Mouse (Mus musculus) small intestine, adult 2 months (tissue): ENCODE measurements around the gene Rps6ka1. TPM values are rescaled to one million over a fixed set of nuclear protein-coding genes. Genes with fewer than 3 reads are reported as not detected.
A peak's percentile ranks its signal among the peaks of the same experiment; 100 is the strongest.

ENCODE experiments used
- H3K27ac ChIP-seq: fragments of 200-500 bp; 2 replicates; pipeline ENCODE4 v1.5.1; 2012; ENCODE audit warnings: low read depth, low read length, control low read depth, inconsistent platforms; ENCODE audit not compliant: insufficient read depth
- H3K27me3 ChIP-seq: fragments of 200-500 bp; 2 replicates; pipeline ENCODE4 v1.6.1; 2012; ENCODE audit warnings: mild to moderate bottlenecking, moderate library complexity, low read length, inconsistent platforms; ENCODE audit not compliant: control insufficient read depth, insufficient read depth
- H3K36me3 ChIP-seq: fragments of 200-500 bp; 2 replicates; pipeline ENCODE4 v1.6.1; 2012; ENCODE audit warnings: mild to moderate bottlenecking, low read length, control low read depth, inconsistent platforms; ENCODE audit not compliant: control insufficient read depth, insufficient read depth
- H3K4me1 ChIP-seq: fragments of 200-500 bp; 2 replicates; pipeline ENCODE4 v1.6.1; 2012; ENCODE audit warnings: low read length, inconsistent platforms, mixed read lengths; ENCODE audit not compliant: control insufficient read depth, insufficient read depth, insufficient read length
- H3K4me3 ChIP-seq: fragments of 200-500 bp; 2 replicates; pipeline ENCODE4 v1.5.1; 2012; ENCODE audit warnings: low read depth, mild to moderate bottlenecking, control low read depth, inconsistent platforms, low read length, moderate library complexity
- CTCF ChIP-seq: fragments of 200-500 bp; IDR thresholded peaks from 2 replicates; pipeline ENCODE4 v1.5.1; 2012; ENCODE audit warnings: low read depth, mild to moderate bottlenecking, control low read depth, inconsistent platforms, low read length, moderate library complexity, mixed read lengths; ENCODE audit not compliant: insufficient replicate concordance, insufficient read length; ENCODE audit errors: extremely low read depth
- POLR2A ChIP-seq: fragments of 200-500 bp; IDR thresholded peaks from 2 replicates; pipeline ENCODE4 v1.6.1; 2012; ENCODE audit warnings: low read depth, mild to moderate bottlenecking, control low read depth, inconsistent platforms, low read length, moderate library complexity
- WGBS: fragments of 180-500 bp; shearing (Covaris S2); methylation state at CpG from one replicate; pipeline ENCODE4 v1.1.7; 2018; 5-methylcytosine and 5-hydroxymethylcytosine counted together
- polyA plus RNA-seq: library from polyadenylated mRNA; depleted of rRNA; stranded (reverse); fragments of >200 nt; gene quantifications from 2 replicates; pipeline ENCODE4 v1.2.3, GENCODE M21; 2012

The Rps6ka1 gene
- polyA plus RNA-seq, 1 experiment: 220 TPM

DNA sequence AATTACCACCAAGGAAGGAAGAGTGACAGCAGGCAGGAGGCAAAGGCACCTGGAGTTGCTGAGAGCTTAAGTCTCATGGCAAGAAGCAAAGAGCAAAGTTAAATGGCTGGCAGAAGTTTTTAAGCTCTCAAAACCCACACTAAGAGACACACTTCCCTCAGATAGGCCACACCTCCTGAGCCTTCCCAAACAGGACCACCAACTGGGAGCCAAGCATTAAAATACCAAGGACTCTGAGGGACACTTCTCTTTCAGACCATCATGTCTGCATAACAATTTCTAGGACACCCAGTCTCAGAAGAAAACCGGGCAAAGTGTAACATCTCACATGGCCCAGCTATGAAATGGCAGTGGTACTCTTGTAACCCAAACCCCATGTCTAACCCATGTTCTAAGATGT lies 9.4 kb upstream of the Rps6ka1 start:
- TF ChIP-seq CTCF (no peak), POLR2A (no peak)
- peak overlapping the region; percentile 89 for H3K27ac ChIP-seq
- no peaks in the 10 kb centered on the region for H3K36me3 ChIP-seq
- 88% methylated on average over 1 of the region's 1 CpGs for WGBS
- no peaks in the 10 kb centered on the region for H3K27me3 ChIP-seq
- no peak overlapping the region for H3K4me3 ChIP-seq
- H3K4me1 ChIP-seq: peaks cover 31% of the 10 kb centered on the region

DNA sequence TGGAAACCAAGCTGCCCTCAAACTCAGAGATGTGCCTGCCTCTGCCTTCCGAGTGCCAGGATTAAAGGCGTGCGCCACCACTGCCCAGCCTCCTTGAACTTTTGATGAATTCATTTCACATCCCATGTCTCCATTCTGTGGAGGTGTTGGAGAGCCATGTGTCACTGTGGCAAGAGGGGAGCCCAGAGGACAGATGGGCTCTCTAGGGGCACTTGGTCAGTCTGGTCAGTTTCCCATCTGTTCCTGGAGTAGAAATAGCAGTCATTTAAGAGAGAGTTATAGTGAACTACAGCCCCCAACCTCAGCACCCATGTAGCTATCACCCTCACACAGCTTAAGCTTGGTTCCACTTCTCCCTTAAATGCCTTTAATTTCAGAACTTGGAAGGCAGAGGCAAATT lies 8.4 kb upstream of the Rps6ka1 start:
- 95% methylated on average over 3 of the region's 3 CpGs for WGBS

DNA sequence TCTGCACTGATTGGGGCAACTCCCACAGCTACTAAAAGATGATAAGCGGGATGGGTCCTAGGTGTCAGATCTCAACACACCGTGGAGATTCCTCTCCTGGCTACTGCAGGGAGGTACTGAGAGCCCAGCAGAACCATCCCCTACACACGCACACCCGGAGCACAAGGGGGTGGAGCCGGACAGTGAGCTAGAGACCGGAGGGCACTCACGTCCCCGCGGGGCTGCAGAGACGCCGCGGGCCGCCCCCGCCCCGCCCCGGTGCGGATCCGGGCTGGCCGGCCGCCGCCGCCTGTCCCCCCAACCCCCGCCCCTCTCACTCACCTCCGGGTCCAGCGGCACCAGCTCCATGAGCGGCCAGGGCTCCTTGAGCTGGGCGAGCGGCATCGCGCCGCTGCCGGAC lies 348 bp downstream of the Rps6ka1 start:
- under 1% methylated on average over 32 of the region's 32 CpGs for WGBS
- no peaks in the 10 kb centered on the region for H3K27me3 ChIP-seq
- peaks cover 3% of the 10 kb centered on the region; the same call in 1 of the 2 replicates for H3K36me3 ChIP-seq
- H3K4me3 ChIP-seq: peak overlapping the region; percentile 96
- peak; percentile 23; the same call in 1 of the 2 replicates for TF ChIP-seq POLR2A
- no peak for TF ChIP-seq CTCF
- H3K27ac ChIP-seq: peak overlapping the region; percentile 98
- peaks cover 22% of the 10 kb centered on the region for H3K4me1 ChIP-seq

More for the DNA sequence above, 8.4 kb upstream of the Rps6ka1 start:
- TF ChIP-seq CTCF: no peak
- H3K27me3 ChIP-seq: no peaks in the 10 kb centered on the region
- H3K36me3 ChIP-seq: no peaks in the 10 kb centered on the region
- peak overlapping the region; percentile 73 for H3K27ac ChIP-seq
- peaks cover 31% of the 10 kb centered on the region for H3K4me1 ChIP-seq
- no peak overlapping the region for H3K4me3 ChIP-seq

DNA sequence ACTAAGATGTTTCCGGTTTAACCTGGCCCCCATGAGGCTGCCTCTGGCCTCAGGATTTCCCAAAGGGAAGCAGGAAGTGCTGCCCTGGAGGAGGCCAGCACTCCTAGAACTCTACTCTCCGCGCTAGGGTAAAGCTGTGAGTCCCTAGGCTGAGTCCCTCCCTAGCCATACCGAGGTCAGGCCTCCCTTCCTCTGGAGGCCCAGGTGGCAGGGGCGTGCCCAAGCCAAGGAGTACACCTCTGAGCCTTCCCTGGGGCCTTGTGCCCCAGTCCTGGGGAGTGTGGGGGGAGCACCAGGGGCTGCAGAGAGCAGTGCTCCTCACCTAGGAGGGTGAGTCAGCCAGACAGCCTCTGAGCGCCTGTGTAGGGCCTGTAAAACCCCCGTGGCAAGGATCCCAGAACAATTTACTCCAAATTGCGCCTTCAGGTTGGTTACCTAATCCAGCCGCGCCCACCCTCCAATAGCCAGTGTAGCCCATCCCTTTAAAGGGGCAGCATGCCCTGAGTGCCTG lies 1.6 kb downstream of the Rps6ka1 start:
- Histone ChIP-seq H3K4me3 (peak overlapping the region; percentile 96), H3K36me3 (peaks cover 5% of the 10 kb centered on the region; the same call in 1 of the 2 replicates), H3K27ac (peak overlapping the region; percentile 98), H3K4me1 (peaks cover 33% of the 10 kb centered on the region), H3K27me3 (no peaks in the 10 kb centered on the region)
- WGBS: 17% methylated on average over 10 of the region's 10 CpGs
- TF ChIP-seq CTCF: no peak
- TF ChIP-seq POLR2A: peak; percentile 53

DNA sequence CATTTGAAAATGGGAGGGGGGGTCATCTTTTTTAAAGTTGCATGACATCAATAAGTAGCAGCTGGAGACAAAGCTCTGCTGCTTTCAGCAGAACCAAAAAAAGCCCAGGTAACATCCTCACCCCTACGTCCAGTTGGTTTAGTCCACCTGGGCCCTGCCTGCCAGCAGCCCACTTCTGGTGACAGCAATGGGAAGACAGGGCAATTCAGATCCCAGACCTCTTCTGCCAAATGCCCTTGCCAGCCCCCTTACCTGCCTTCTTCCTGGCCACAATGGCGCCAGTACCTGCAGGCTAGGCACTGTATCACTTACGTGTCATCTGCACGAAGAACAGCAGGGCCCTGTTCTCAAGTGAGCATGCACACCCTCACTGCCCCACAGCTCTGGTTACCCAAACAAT lies 2.3 kb downstream of the Rps6ka1 start:
- Histone ChIP-seq H3K27ac (peak overlapping the region; percentile 98), H3K27me3 (no peaks in the 10 kb centered on the region), H3K4me3 (peak overlapping the region; percentile 96), H3K36me3 (peaks cover 12% of the 10 kb centered on the region), H3K4me1 (peaks cover 40% of the 10 kb centered on the region)
- TF ChIP-seq CTCF: no peak
- TF ChIP-seq POLR2A: no peak
- 26% methylated on average over 4 of the region's 4 CpGs for WGBS

DNA sequence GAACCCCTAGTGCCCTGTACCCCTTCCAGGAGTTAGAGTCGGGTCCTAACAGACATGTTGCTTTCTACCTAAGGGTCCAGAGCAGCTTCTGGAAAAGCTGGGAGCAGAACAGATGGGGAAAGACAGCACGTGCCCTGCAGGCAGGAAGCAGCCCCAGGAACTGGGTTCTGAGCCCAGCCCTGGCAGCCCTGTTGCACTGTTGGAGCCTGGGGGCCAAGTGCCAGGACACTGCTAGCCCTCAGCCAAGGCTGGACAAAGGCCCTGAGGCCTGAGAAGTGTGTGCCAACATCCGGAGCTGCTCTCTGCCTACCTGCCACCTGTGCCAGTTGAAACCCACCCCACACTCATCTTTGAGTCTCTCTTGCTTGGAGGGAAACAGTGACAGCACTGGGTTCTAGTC lies 2.7 kb downstream of the Rps6ka1 start:
- H3K4me3 ChIP-seq: peak overlapping the region; percentile 43
- no peaks in the 10 kb centered on the region for H3K27me3 ChIP-seq
- 31% methylated on average over 3 of the region's 3 CpGs for WGBS
- H3K36me3 ChIP-seq: peaks cover 14% of the 10 kb centered on the region
- peak overlapping the region; percentile 98 for H3K27ac ChIP-seq
- H3K4me1 ChIP-seq: peaks cover 41% of the 10 kb centered on the region
- TF ChIP-seq CTCF: no peak
- no peak for TF ChIP-seq POLR2A

DNA sequence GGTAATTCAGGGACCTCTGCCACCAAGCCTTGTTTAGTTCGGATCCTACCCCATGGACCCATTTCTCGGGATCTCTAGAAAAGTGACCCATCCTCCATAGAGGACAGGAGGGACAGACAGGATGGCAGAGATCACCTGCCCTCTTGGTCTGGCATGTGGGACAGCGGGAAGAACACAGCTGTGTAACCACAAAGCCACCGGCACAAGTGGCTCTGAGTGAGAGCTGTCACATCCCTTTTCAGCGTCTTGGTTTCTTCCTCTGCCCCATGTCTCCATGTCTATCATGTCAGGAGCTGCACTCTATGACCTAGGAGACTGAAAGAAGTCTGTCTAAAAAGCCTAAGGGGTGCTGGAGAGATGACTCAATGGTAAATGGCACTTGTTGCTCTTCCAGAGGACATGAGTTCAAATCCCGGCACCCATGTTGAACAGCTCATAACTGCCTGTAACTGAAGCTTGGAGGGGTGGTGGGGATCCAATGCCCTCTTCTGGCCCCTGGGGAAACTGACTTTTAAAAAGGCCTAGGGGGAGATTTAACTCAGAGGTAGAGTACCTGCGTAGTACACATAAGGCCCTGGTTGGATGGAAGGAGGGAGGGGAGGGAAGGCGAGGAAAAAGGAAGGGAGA lies 3.4 kb downstream of the Rps6ka1 start:
- Histone ChIP-seq H3K4me1 (peaks cover 41% of the 10 kb centered on the region), H3K36me3 (peaks cover 14% of the 10 kb centered on the region), H3K4me3 (no peak overlapping the region), H3K27me3 (no peaks in the 10 kb centered on the region), H3K27ac (peak overlapping the region; percentile 98)
- 75% methylated on average over 8 of the region's 8 CpGs for WGBS
- no peak for TF ChIP-seq POLR2A

DNA sequence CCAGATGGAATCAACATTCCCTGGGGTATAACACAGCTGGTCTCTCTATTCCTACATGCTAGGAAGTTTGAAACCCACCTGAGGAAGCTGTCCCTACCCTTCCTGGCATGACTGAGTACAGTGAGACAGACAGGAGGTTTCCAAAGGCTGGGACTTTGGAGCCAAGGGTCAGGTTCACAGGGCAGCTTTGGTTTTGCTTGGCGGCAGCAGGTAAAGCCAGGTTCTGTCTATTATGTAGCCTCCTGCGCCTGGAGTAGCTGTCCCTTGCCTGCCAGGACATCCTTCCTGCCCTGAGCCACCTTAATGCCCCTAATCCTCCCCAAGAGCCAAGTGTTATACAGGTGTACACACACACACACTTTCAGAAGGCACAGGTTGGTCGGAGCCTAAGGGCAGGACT lies 5.7 kb downstream of the Rps6ka1 start:
- Histone ChIP-seq H3K27me3 (no peaks in the 10 kb centered on the region), H3K4me3 (no peak overlapping the region; the same call in 1 of the 2 replicates), H3K27ac (peak overlapping the region; percentile 94), H3K4me1 (peaks cover 52% of the 10 kb centered on the region), H3K36me3 (peaks cover 25% of the 10 kb centered on the region)
- peak; percentile 27; the same call in 1 of the 2 replicates for TF ChIP-seq POLR2A
- no peak for TF ChIP-seq CTCF
- 33% methylated on average over 3 of the region's 3 CpGs for WGBS
